Mouse (Mus musculus): ENCODE results near the gene Nt5c. TPM values are rescaled to one million over a fixed set of nuclear protein-coding genes. Genes with fewer than 3 reads are reported as not detected.
"Not testable (repeated sequence)": the region's sequence is repeated elsewhere in the genome, so short reads cannot be mapped to it uniquely, and the experiment has no call there.

Nt5c gene
- total RNA-seq, 4 experiments from 2014 or later: 5.4 to 7.4 (median 6.6) TPM

DNA sequence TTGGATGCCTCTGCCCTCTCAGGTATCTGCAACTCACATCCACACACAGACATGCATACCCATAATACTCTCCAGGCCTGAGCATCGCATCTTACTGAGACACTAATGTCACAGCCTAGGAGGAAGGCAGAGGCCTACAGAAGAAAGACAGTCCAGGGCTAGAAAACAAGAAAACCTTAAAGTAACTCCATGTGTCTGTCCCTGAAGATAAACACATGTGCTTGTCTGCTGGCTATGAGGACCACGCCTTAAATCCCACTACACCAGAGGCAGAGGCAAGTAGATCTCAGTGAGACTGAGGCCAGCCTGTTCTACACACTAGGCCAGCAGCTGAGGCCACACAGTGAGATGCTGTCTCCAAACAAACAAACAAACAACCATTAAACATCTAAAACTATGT is 19.5 kb upstream of the Nt5c start:
- no peak for DNase-seq (ENCODE audit: low spot score in 2 of 2)

DNA sequence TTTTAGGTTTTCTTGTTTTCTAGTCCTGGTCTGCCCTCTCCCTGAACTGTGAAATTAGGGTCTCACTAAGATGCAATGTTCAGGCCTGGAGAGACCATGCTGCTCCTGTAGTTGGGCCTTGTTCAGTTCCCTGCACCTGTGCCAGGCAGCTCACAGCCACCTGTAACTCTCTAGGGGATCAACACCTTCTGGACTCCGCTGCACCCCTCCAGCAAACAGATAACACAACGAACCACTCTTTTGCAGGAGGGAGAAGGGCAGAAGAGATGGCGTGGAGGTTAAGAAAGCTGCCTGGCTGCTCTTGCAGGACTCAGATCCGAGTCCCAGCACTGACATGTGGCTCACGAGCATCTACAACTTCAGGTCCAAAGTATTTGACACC is 18.8 kb upstream of the Nt5c start:
- no peak for DNase-seq (ENCODE audit: low spot score in 2 of 2)

DNA sequence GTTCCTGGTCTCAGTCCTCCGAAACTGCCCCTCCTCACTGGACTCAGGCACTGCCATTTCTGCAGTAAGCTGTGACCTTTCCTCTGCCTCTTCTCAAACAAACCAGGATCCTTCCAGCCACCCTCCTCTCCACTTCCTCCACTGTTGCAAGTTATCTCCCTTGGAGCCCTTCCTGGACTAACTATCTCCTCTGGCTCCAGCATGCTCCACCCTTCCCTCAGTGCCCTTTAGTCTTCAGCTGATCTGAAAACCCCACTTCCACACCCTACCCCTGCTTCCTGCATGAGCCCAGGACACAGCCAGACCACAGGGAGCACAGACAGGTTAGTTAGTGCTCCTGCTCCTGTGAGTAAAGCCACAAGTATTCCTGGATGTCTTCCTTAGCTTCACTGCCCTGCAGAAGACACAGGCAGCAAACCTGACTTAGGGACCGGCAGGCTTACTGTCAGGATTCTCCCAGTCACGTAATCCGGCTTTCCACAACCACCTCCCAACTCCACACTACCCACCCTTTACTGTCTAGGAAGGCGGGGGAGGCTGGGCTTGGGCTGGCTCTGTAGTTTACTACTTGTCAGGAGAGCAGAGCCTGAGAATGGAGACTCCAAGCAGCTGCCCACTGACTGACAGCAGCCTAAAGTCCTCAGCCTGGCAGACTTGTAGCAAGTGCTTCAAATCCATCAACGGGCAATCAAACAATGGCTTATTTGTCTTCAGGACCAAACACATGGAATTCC is 18.3 kb upstream of the Nt5c start:
- DNase-seq (ENCODE audit: low spot score in 2 of 2): no peak

DNA sequence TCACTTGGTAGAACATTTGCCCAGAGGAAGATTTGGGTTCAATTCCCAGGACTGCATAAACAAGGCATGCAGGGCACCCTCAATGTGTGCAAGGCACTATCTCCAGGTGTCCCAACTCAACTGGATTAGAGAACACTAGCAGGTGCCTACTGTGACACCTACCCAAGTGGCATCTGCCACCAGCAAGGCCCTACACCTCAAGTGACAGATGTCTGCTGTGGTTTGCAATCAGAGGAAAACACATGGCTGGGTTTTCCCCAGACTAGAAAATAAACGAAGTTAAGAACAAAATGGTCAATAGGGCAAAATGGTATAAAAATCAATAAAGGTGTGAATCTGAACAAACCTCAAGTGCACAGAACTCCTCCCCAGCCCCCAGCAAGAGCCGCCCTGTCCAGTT is 16.4 kb upstream of the Nt5c start:
- DNase-seq (ENCODE audit: low spot score in 2 of 2): no peak

DNA sequence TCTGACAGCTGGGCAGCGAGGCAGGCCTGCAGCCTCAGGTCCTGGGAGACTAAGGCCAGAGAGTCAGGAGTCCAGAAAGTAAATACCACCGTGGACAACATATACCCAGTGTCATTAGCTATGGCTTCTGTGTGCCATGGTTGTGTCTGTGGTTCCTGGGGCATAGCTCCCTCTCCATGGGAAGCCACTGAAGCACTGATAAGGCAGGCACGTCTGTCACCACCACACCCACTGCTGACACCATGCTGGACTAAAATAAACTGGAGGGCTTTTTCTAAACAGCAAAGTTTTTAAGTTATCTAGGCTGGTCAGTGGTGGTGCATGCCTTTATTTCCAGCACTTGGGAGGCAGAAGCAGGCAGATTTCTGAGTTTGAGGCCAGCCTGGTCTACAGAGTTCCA is 14.9 kb upstream of the Nt5c start:
- DNase-seq (ENCODE audit: low spot score in 2 of 2): no peak

DNA sequence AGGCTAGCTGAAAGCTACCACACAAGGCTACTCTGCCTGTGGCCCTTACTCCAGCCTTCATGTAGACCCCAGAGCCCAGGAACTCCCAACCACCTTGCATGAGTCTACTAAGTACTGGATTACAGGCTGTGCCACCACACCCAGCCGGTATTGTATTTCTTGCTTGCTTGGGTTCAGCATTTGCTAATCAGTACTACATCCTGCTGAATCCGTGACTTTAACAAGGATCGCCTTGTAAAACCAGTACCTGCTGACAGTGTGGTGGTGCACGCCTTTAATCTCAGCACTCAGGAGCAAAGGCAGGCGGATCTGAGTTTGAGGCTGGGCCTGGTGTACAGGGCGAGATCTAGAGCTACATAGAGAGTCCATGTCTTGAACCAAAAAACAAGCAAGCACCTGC is 11.0 kb upstream of the Nt5c start:
- no peak for DNase-seq (ENCODE audit: low spot score in 2 of 2)

DNA sequence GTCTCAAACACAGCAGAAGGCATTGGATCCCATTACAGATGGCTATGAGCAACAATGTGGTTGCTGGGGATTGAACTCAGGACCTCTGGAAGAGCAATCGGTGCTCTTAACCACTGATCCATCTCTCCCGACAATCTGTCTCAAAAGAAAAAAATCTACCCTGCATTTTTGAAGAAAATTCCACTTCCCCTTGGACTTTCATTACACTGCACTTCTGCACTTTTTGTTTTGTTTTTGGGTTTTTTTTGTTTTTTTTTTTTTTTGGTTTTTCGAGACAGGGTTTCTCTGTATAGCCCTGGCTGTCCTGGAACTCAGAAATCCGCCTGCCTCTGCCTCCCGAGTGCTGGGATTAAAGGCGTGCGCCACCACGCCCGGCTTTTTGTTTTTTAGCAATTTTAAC is 4.9 kb upstream of the Nt5c start:
- not testable (repeated sequence) for DNase-seq (ENCODE audit: low spot score in 2 of 2)

DNA sequence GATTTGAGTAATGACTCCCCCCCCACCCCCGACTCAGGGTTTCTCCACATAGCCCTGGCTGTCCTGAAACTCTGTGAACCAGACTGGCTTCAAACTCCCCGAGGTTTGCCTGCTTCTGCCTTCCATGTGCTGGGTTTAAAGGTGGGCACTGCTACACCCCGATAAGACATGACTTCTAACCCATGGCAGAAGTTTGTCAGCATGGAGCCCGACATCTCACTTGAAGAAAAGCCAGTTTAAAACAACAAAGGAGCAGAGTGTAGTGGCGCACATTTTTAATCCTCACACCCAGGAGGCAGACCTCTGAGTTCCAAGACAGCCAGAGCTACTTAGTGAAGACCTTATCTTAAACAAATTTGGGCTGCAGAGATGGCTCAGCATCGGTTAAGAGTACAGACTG is 725 bp upstream of the Nt5c start:
- no peak for DNase-seq (ENCODE audit: low spot score in 2 of 2)

DNA sequence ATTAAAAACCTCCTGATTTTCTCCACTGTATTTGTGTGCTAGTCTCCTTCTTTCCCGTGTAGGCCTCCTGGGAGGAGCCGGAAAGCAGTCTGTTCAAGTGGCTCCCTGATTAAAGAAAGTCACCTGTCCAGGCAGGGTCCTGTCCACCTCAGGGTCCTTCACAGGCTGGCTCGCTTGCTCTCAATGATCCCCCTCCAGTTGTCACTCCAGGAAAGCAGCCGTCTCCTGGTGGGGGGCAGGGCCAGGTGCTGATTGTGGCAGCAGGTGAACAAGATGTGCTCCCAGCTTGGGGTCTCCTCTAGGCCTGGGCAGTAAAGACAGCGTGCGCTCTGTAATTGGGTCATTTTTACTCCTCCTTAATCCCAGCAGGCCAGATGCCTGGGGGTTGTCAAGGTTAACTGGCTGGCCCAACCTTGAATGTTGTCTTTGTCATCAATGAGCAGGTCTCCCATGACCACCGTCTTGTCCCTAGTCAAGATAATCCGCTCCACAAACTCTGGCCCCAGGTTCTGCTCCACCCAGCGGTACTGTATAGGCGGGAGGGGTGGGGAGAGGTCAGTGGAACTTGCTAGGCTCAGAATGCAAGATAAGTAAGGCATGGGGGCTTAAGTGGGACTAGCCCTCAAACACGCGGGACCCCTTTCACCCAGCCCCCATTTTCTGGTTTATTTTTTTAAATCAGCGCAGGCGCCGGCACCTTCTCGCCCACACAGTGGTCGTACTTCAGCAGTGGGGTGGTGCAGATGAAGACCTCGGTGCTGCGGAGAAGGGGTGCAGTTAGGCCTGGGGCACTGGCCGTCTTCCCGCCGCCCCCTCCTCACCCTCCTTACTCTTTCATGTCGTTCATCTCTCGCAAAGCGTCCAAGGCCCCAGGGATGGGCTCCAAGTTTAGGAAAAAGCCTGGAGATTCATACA is 964 bp downstream of the Nt5c start:
- no peak for DNase-seq (ENCODE audit: low spot score in 2 of 2)

DNA sequence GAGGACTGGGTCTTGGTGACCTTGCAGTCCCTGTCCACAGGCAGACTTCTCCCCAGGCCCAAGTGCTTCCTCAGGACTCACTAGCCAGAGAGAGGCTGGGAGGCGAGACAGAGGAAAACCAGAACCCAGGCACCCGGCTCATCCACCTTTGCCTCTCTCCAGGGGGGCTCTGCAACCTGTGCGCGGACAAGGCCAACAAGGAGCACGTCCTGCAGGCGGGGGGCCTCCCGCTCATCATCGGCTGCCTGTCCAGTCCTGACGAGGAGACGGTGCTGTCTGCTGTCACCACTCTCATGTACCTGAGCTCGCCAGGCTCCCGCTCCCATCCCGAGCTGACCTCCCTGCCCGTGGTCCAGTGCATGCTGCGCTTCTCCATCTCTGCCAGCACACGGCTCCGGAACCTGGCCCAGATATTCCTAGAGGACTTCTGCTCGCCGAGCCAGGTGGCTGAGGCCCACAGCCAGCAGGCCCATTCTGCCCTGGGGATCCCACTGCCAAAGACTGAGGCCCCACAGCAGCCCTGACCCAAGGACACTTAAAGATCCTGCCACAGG is 3.0 kb downstream of the Nt5c start:
- no peak for DNase-seq (ENCODE audit: low spot score in 2 of 2)

DNA sequence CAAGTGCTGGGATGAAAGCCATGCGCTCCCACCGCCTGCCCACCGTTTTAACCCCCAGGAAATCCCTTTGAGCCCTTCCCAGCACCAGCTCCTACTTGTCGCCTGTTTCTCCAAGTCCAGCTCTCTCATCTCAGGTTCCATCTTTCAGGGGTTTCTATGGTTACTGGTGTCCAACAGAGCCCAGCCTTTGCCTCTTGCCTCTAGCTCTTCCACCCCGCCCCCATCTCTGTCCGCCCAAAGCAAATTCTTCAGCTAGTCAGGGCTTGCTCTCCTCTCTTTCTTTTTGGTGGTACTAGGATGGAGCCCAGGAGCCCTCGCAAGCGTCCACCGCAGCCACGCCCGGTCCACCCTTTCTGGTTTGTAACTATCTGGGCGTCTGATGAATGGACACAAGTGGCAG is 6.5 kb downstream of the Nt5c start:
- DNase-seq (ENCODE audit: low spot score in 2 of 2): no peak

DNA sequence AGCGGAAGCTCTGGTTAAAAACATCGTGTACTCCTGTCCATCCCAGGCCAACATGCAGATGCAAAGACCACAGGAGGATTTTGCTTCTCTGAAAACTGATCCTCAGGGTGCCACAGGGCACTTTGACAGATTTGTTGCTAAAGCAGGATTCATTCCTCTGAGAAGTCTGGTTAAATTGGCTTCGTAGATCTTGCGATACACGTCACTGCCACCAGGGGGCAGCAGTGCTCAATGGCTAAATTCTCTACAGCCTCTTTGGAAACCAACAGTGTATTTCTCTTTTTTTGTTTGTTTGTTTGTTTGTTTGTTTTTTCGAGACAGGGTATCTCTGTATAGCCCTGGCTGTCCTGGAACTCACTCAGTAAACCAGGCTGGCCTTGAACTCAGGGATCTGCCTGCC is 7.9 kb downstream of the Nt5c start:
- peak; percentile 57 to 73 for DNase-seq (ENCODE audit: low spot score in 2 of 2)

DNA sequence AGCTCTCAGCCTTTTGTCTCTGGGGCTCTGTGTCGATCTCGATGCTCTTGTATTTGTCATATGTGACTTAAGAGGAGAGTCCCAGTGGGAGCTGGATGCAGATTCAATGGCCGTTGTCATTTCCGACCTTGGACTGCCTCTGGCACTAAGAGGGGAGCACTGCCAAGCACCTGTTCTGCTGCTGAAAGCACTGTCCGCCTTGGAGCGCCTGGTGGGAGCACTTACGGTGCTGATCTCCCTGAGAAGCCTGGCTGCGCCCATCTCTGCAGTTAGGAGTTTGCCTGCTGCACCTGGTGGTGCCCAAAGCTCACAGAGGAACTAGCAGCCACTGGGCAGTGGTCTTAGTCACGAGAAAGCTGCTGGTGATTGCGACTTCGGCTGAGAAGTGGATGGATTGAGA is 8.4 kb downstream of the Nt5c start:
- peak in 1 of 2 experiments; percentile 23 for DNase-seq (ENCODE audit: low spot score in 2 of 2)

DNA sequence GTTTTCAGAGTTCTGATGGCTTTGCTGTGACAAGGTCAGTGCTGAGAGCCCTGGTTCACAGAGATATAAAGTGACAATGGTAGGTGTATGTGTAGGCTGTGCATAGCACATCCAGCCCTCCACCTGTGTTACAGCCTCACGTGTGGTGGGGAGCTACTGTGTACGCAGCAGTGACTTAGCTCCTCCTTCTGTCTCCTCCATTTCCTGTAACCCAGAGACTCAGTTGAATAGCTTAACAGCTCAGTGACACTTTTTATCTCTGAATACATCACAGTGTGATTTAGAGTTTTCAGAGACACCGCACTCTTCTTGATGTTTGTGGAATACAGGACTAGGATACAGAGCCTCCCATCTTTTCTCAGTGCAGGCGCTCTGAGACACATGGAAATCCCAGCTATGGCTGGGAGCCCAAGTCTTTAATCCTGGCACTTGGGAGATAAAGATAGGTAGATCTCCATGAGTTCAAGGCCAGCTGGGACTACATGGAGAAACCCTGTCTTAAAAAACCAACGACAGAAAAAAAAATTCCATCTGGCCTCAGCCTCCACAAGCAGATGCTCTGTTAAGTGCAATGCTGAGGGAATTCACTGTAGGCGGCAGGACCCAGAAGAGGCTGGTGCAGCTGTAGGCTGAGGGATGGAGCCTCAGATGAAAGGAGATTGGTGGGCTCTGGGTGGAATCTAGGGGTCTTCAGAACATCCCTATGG is 10.0 kb downstream of the Nt5c start:
- DNase-seq (ENCODE audit: low spot score in 2 of 2): no peak

DNA sequence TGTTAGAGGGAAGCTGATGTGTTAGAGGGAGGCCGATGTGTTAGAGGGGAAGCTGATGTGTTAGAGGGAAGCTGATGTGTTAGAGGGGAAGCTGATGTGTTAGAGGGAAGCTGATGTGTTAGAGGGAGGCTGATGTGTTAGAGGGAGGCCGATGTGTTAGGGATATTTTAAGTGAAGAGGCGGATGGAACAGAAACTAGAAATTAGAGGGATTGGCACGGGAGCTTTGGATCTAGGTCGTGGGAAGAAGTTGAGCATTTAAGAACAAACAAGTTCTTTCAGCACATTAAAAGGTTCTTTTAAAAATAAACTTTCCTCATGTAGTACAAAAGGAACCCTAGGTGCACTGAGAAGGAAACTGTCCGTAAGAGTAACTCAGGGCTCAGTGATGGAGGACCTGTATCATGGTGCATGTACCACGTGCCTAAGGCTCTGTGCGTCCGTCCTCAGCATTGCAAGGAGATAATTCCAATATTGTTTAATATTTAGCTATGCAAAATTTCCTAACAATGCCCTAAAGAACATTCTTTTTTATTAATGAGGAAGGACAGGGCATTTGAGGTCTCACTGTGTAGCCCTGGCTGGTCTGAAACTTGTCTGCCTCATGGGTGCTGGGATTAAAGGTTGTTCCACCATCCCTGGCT is 13.2 kb downstream of the Nt5c start:
- DNase-seq (ENCODE audit: low spot score in 2 of 2): no peak

DNA sequence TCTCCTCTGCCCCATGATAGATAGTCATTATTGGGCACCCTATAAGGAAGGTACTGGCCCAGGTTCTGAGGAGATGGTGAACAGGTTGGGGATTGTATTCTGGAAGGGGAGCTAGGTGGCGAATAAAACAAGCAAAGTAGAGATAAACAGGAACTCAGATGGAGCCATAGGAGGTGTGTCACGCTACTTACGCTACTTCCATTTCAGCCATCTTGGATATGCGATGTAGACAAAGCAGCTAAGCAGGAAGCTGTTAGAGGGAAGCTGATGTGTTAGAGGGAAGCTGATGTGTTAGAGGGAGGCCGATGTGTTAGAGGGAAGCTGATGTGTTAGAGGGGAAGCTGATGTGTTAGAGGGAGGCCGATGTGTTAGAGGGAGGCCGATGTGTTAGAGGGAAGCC is 14.3 kb downstream of the Nt5c start:
- DNase-seq (ENCODE audit: low spot score in 2 of 2): not testable (repeated sequence)

DNA sequence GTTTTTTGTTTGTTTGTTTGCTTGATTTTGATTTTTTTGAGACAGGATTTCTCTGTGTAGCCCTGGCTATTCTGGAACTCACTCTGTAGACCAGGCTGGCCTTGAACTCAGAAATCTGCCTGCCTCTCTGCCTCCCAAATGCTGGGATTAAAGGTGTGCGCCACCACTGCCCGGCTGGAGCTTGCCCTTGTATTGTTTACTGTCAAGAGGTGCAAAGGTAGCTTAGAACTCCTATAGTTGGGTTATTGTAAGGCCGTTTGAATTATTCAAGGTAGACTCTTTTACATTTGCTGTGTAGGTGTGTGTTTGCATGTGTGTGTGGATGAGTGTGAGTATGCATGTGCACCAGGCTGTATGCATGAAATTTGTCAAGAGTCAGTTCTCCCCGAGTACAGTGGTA is 15.0 kb downstream of the Nt5c start:
- not testable (repeated sequence) for DNase-seq (ENCODE audit: low spot score in 2 of 2)

DNA sequence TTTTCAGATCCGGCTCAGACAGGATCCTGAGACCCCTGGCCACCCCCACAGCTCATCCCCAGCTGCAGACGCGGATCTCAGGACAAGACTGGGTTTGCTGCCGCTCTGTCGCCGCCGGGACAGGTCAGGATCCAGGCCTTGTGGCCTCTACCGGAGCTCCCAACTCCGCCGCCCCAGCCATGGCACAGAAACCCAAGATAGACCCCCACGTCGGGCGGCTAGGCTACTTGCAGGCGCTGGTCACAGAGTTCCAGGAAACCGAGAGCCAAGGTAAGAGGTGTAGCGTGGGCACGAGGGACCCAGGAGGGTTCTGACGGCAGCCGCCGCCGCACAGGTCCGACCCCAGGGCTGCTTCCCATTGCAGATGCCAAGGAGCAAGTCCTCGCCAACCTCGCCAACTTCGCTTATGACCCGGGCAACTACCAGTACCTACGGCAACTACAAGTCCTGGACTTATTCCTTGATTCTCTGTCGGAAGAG is 15.9 kb downstream of the Nt5c start:
- DNase-seq (ENCODE audit: low spot score in 2 of 2): no peak

DNA sequence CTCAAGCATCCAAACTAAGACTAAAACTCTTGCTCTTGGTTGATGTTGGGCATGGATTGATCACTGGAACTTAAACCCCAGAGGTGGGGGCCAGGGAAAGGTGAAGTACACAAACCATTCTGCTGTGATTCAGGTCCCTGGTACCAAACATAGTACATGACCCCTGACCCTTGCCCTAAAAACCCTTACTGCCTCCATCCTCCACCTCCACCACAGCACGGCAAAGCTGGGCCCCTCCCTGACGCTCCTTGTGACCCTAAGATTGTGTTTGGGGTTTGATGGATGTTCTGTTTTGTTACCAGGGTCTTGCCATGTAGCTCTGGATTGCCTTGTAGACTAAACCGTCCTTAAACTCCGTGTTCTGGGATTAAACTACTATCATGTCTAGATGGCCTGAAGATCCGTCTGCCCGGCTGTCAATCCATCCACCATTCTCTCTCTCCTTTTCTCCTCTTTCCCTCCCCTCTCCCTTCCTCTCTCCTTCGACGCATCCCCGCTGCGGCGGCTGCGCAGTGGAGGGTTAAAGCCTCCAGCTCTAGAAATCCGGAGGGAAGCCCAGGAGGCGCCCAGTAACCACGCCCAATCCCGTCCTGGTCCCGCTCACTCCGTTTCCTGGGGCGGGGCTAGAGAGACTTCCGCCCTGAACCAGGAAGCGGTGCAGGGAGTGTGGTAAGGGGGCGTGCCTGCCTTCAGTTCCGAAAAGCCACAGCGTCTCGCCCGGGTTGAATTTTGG is 16.5 kb downstream of the Nt5c start, which contains the start of gene Armc7:
Gene Armc7, plus strand, starts transcription at position 643 of the 733 bp plus-strand sequence.
- DNase-seq (ENCODE audit: low spot score in 2 of 2): peak; percentile 89 to 92

DNA sequence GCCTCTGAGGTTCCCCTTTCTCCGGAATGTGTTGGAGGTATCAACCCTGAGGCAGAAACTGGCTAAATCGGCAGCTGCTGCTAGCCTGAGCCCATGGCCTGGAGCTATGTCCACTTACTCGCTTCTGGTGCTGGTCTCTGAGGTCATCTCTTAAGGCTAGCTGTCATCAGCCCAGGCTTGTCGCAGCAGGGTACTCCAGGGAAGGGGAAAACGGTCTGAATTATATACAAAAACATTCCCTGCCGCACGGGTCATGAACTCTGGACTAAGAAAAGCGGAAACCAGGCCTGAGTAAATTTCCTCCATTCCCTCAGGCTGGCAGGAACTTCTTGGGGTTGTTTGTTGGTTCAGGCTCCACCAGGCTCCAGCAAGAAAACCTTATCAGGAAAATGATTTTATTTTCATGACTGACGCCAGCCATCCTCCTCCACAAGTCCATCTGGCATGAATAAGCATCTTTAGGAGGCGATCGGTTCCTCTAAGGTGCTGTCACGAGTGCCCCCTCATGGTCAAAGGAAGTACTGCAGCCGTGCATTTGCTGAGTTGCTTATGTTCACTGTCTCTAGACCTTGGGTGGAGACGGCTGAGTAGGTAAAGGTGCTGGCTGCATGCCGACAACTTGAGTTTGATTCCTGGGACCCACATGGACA is 17.9 kb downstream of the Nt5c start:
- DNase-seq (ENCODE audit: low spot score in 2 of 2): peak; percentile 91 to 93
